Mouse (Mus musculus): ENCODE data around the gene Tcf7l2.

- TF ChIP-seq CTCF (conservative IDR thresholded peaks at IDR 0.05 in 1 of 2, IDR thresholded peaks at IDR 0.05 in 1 of 2; ENCODE audit: low read depth in 2 of 2, low read length in 2 of 2), result no peak
- no peak for TF ChIP-seq USF1 (IDR thresholded peaks at IDR 0.05; ENCODE audit: low read depth, low read length)
- TF ChIP-seq MAX (IDR thresholded peaks at IDR 0.05; ENCODE audit: low read length), result no peak
- TF ChIP-seq SIN3A (IDR thresholded peaks at IDR 0.05; ENCODE audit: low read length), result no peak
- TF ChIP-seq CHD1 (IDR thresholded peaks at IDR 0.05; ENCODE audit: low read depth, low read length), result no peak
- no peak for TF ChIP-seq POLR2AphosphoS2 (IDR thresholded peaks at IDR 0.05; ENCODE audit: low read depth, low read length)
- no peak for TF ChIP-seq ZNF384 (IDR thresholded peaks at IDR 0.05; ENCODE audit: low read depth, low read length)
- TF ChIP-seq KAT2A (IDR thresholded peaks at IDR 0.05; ENCODE audit: insufficient replicate concordance, low read length), result no peak
- no peak for TF ChIP-seq BHLHE40 (IDR thresholded peaks at IDR 0.05; ENCODE audit: low read depth, low read length)
- no peak for TF ChIP-seq NELFE (IDR thresholded peaks at IDR 0.05; ENCODE audit: low read depth, low read length)
Measured at GRCm38 (mm10) chr19:55913585-55913984, 172.0 kb downstream of the Tcf7l2 start.

Measured in CH12.LX (cell line).